Mouse (Mus musculus) brain, adult 2 months (tissue): Measurements from ENCODE around the gene Spata13.

ENCODE experiments used
- DNase-seq: peaks from one replicate; pipeline ENCODE4 v3.0.0; 2011; ENCODE audit warnings: low read depth, low spot score

Gene Spata13

GRCm38 (mm10) chr14:60711590-60712288, 77.9 kb downstream of the Spata13 start:
- DNase-seq = peak; percentile 27

- no peak for DNase-seq
These were observed 78.6 kb downstream of the Spata13 start for GRCm38 (mm10) chr14:60712289-60712830.

GRCm38 (mm10) chr14:60715686-60716085, 81.9 kb downstream of the Spata13 start:
- no peak for DNase-seq

GRCm38 (mm10) chr14:60721304-60721703, 87.5 kb downstream of the Spata13 start:
- DNase-seq = no peak

- DNase-seq = no peak
These were observed 88.1 kb downstream of the Spata13 start for GRCm38 (mm10) chr14:60721938-60722337.

GRCm38 (mm10) chr14:60726091-60726490, 92.3 kb downstream of the Spata13 start:
- DNase-seq = peak; percentile 55

GRCm38 (mm10) chr14:60727130-60727529, 93.3 kb downstream of the Spata13 start:
- no peak for DNase-seq

- no peak for DNase-seq
These were observed 98.3 kb downstream of the Spata13 start for GRCm38 (mm10) chr14:60732081-60732480.

GRCm38 (mm10) chr14:60732787-60733186, 99.0 kb downstream of the Spata13 start:
- peak; percentile 52 for DNase-seq

- DNase-seq = peak; percentile 29
These were observed 99.9 kb downstream of the Spata13 start for GRCm38 (mm10) chr14:60733706-60734105.

- peak; percentile 43 for DNase-seq
These were observed 101.4 kb downstream of the Spata13 start for GRCm38 (mm10) chr14:60735206-60735605.

GRCm38 (mm10) chr14:60735848-60736547, 102.2 kb downstream of the Spata13 start:
- DNase-seq = no peak

- peak; percentile 50 for DNase-seq
These were observed 102.9 kb downstream of the Spata13 start for GRCm38 (mm10) chr14:60736591-60737192.

- DNase-seq = no peak
These were observed 103.4 kb downstream of the Spata13 start for GRCm38 (mm10) chr14:60737202-60737611.

GRCm38 (mm10) chr14:60738434-60738938, 104.7 kb downstream of the Spata13 start:
- peak; percentile 39 for DNase-seq

- no peak for DNase-seq
These were observed 105.4 kb downstream of the Spata13 start for GRCm38 (mm10) chr14:60739155-60739554.

GRCm38 (mm10) chr14:60739616-60740015, 105.8 kb downstream of the Spata13 start:
- peak; percentile 65 for DNase-seq

- no peak for DNase-seq
These were observed 106.7 kb downstream of the Spata13 start for GRCm38 (mm10) chr14:60740507-60740906.

GRCm38 (mm10) chr14:60741033-60741432, 107.2 kb downstream of the Spata13 start:
- no peak for DNase-seq

GRCm38 (mm10) chr14:60741490-60741981, 107.7 kb downstream of the Spata13 start:
- DNase-seq = peak; percentile 62

- no peak for DNase-seq
These were observed 109.9 kb downstream of the Spata13 start for GRCm38 (mm10) chr14:60743681-60744080.

- DNase-seq = no peak
These were observed 111.4 kb downstream of the Spata13 start for GRCm38 (mm10) chr14:60745201-60745600.
